In the genomic region with DNA sequence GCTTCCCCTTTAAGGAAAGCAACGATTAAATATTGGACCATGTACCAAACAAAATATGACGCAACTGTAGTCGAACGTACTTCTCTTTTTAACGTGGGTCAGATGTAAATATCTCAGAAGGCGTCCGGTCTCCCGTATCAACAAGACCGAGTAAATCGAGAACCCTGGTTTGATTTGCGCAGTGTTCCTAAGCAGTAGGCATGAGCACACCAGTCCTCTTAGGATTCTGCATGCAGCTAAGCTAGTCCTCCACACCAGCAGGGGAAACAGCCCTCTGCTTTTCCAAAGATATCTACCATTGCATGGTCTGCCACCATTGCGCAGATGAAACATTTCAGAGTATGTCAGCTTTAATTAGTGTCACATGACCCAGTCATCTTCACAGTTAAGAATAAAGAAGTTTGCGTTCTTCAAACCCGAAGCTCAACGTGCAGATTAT, we compare ENCODE assay signal across 11 mouse cellular contexts.
DNase-seq lines count a peak whose midpoint lies in the region; ATAC-seq and TF ChIP-seq lines count a peak whose summit lies in the region.
"Had no signal": no experiment of that assay in that cellular context is flagged by ENCODE, and none has a peak within 500 bp of the region (broad histone marks: within the 10 kb centered on the region; RNA-seq: fewer than 3 reads in every experiment).

No protein-coding gene starts in this region.

- no peaks in the 10 kb centered on the region for H3K36me3 ChIP-seq in forebrain, embryonic 15.5 days
- H3K36me3 ChIP-seq in midbrain, embryonic 10.5 days, result no peaks in the 10 kb centered on the region
- H3K36me3 ChIP-seq in lung, postnatal 0 days (ENCODE audit: insufficient read depth, low read length), result no peaks in the 10 kb centered on the region

- DNase-seq in left cerebral cortex, postnatal 4 days, result peak; percentile 7
- DNase-seq in left cerebral cortex, adult 2 months (ENCODE audit: extremely low spot score in 1 of 2, low spot score in 2 of 2), result no peak
- peak; percentile 33 for DNase-seq in midbrain, embryonic 10.5 days (ENCODE audit: low spot score)
- DNase-seq in layer of hippocampus, adult 8-10 months (ENCODE audit: low spot score in 2 of 2), result no peak
- DNase-seq in lung, postnatal 25 days (ENCODE audit: low spot score), result no peak
- no peak for DNase-seq in lung, postnatal 0 days (ENCODE audit: low spot score)
- DNase-seq: heart, adult 2 months; kidney, adult 9 months; liver; lung, postnatal 10 days had no signal

- TF ChIP-seq CTCF in left cerebral cortex, adult 2 months (IDR thresholded peaks at IDR 0.05), result no peak
- TF ChIP-seq CTCF in lung, postnatal 0 days (IDR thresholded peaks at IDR 0.05), result no peak; the same call in 1 of the 2 replicates

- H3K27ac ChIP-seq in left cerebral cortex, adult 2 months, result no peak overlapping the region
- peak overlapping the region; percentile 66; the same call in 1 of the 2 replicates for H3K27ac ChIP-seq in forebrain, embryonic 15.5 days (replicated peaks)
- peak overlapping the region; percentile 61; the same call in 1 of the 2 replicates for H3K27ac ChIP-seq in midbrain, embryonic 10.5 days (replicated peaks)
- no peak overlapping the region for H3K27ac ChIP-seq in lung, postnatal 0 days (ENCODE audit: low read length)
- H3K27ac ChIP-seq: heart, adult 2 months had no signal

- no peak for TF ChIP-seq EP300 in lung, postnatal 0 days (IDR thresholded peaks at IDR 0.05)

- no peak overlapping the region for H3K4me2 ChIP-seq in forebrain, embryonic 15.5 days (replicated peaks)
- H3K4me2 ChIP-seq in lung, postnatal 0 days (replicated peaks; ENCODE audit: low read depth, low read length), result no peak overlapping the region

- H3K4me3 ChIP-seq in left cerebral cortex, adult 2 months, result no peak overlapping the region
- no peak overlapping the region for H3K4me3 ChIP-seq in forebrain, embryonic 15.5 days
- H3K4me3 ChIP-seq in midbrain, embryonic 10.5 days, result no peak overlapping the region
- H3K4me3 ChIP-seq in lung, postnatal 0 days (ENCODE audit: low read depth, low read length), result no peak overlapping the region
- H3K4me3 ChIP-seq: heart, adult 2 months had no signal

- H3K9me3 ChIP-seq in forebrain, embryonic 15.5 days, result no peaks in the 10 kb centered on the region
- peaks cover 10% of the 10 kb centered on the region; the same call in 1 of the 2 replicates for H3K9me3 ChIP-seq in midbrain, embryonic 10.5 days (replicated peaks)
- 0 out of 2 replicates have a peak, but pooled peaks cover 5% of the 10 kb centered on the region for H3K9me3 ChIP-seq in lung, postnatal 0 days (ENCODE audit: low read length)

- peak; percentile 60 for ATAC-seq in forebrain, embryonic 15.5 days (replicated peaks)
- ATAC-seq in lung, postnatal 0 days, result no peak

- WGBS in forebrain, embryonic 15.5 days, result 44% methylated on average over 15 of the region's 15 CpGs
- WGBS in midbrain, embryonic 10.5 days, result 73% methylated on average over 15 of the region's 15 CpGs
- 62% methylated on average over 15 of the region's 15 CpGs for WGBS in lung, postnatal 0 days

- no peaks in the 10 kb centered on the region for H3K27me3 ChIP-seq in forebrain, embryonic 15.5 days
- peaks cover 19% of the 10 kb centered on the region; the same call in 1 of the 2 replicates for H3K27me3 ChIP-seq in midbrain, embryonic 10.5 days (ENCODE audit: low read depth, poor library complexity, severe bottlenecking)
- no peaks in the 10 kb centered on the region for H3K27me3 ChIP-seq in lung, postnatal 0 days (replicated peaks; ENCODE audit: insufficient read depth, low read length)

- peaks cover 30% of the 10 kb centered on the region for H3K4me1 ChIP-seq in forebrain, embryonic 15.5 days
- H3K4me1 ChIP-seq in midbrain, embryonic 10.5 days, result peaks cover 44% of the 10 kb centered on the region
- no peaks in the 10 kb centered on the region for H3K4me1 ChIP-seq in lung, postnatal 0 days (ENCODE audit: insufficient read depth, low read depth, low read length)

- intact Hi-C loops in left cerebral cortex, postnatal 4 days (cut with DNase I), result no loop called here
- intact Hi-C loops in left cerebral cortex, adult 2 months (cut with DNase I), result no loop called here

- H3K9ac ChIP-seq in forebrain, embryonic 15.5 days (replicated peaks), result no peak overlapping the region
- no peak overlapping the region for H3K9ac ChIP-seq in lung, postnatal 0 days (replicated peaks; ENCODE audit: low read depth)

Comparison
In these comparisons a context has a peak if more than half of its experiments do, and no peak if none do; other contexts are left out.
1. DNase-seq: peak in left cerebral cortex, postnatal 4 days (single experiment) and midbrain, embryonic 10.5 days (single experiment); none in left cerebral cortex, adult 2 months (0 of 2), layer of hippocampus, adult 8-10 months (0 of 2), lung, postnatal 25 days (single experiment) and lung, postnatal 0 days (single experiment).
2. H3K27ac ChIP-seq: peak in forebrain, embryonic 15.5 days (single experiment) and midbrain, embryonic 10.5 days (single experiment); none in left cerebral cortex, adult 2 months (single experiment) and lung, postnatal 0 days (single experiment).